Mouse (Mus musculus): Measurements from ENCODE around the gene Tas1r2. TPM values are rescaled to one million over a fixed set of nuclear protein-coding genes. Genes with fewer than 3 reads are reported as not detected.

The Tas1r2 gene
- polyA plus RNA-seq, 1 experiment from 2014 or later: not detected

GRCm38 (mm10) chr4:139646916-139647315, 6.4 kb upstream of the Tas1r2 start:
- Histone ChIP-seq H3K36me3 (ENCODE audit: insufficient read depth) (peaks cover 18% of the 10 kb centered on the region; the same call in 1 of the 2 replicates), H3K27me3 (ENCODE audit: insufficient read depth, low read length) (0 out of 2 replicates have a peak, but pooled peaks cover 4% of the 10 kb centered on the region), H3K9me3 (ENCODE audit: low read depth, low read length) (no peaks in the 10 kb centered on the region), H3K27ac (ENCODE audit: low read depth) (no peak overlapping the region), H3K9ac (no peak overlapping the region), H3K4me2 (no peak overlapping the region), H3K4me3 (ENCODE audit: low read depth, low read length) (no peak overlapping the region), H3K4me1 (ENCODE audit: insufficient read depth) (no peaks in the 10 kb centered on the region)
- 82% methylated on average over 7 of the region's 7 CpGs for WGBS
- peak; percentile 50 for TF ChIP-seq CTCF (IDR thresholded peaks at IDR 0.05; ENCODE audit: low read depth)
- DNase-seq (peak; percentile 47), ATAC-seq (ENCODE audit: insufficient read depth) (no peak)

DNA sequence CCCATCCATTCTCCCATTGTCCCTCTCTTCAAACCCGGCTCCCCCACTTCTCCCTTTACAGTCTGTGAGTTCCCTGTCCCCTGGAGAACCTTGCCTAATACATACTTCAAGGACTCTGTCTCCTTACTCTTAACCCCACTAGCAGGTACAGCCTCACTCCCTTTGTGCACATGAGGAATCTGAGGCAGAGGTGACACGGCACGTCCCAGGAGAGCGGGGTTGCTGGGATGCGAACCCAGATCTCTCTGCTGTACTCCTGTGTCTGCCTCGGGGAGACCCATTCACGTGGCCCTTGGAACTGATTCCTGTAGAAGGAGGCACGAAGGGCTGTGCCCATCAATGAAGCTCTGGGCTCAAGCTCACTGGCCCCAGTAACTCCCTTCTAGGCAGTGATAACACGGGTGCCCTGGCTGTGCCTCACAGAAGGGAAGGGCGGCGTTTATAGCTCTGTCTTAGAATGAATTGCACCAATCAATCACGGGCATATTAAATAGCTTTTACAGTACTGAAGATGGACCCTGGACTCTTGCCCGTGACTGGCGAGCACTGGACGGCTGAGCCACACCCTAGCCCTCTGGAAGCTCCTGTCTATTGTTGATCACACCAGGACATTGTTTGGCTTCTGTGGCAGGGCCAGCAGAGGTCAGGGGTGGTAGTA, 3.1 kb upstream of the Tas1r2 start:
- Histone ChIP-seq H3K9ac (no peak overlapping the region), H3K27me3 (ENCODE audit: insufficient read depth, low read length) (no peaks in the 10 kb centered on the region), H3K4me3 (ENCODE audit: low read depth, low read length) (no peak overlapping the region), H3K9me3 (ENCODE audit: low read depth, low read length) (no peaks in the 10 kb centered on the region), H3K27ac (ENCODE audit: low read depth) (no peak overlapping the region), H3K4me1 (ENCODE audit: insufficient read depth) (no peaks in the 10 kb centered on the region), H3K36me3 (ENCODE audit: insufficient read depth) (0 out of 2 replicates have a peak, but pooled peaks cover 7% of the 10 kb centered on the region), H3K4me2 (no peak overlapping the region)
- DNase-seq: no peak
- ATAC-seq (ENCODE audit: insufficient read depth): no peak
- WGBS: 76% methylated on average over 15 of the region's 15 CpGs
- no peak for TF ChIP-seq CTCF (IDR thresholded peaks at IDR 0.05; ENCODE audit: low read depth)

DNA sequence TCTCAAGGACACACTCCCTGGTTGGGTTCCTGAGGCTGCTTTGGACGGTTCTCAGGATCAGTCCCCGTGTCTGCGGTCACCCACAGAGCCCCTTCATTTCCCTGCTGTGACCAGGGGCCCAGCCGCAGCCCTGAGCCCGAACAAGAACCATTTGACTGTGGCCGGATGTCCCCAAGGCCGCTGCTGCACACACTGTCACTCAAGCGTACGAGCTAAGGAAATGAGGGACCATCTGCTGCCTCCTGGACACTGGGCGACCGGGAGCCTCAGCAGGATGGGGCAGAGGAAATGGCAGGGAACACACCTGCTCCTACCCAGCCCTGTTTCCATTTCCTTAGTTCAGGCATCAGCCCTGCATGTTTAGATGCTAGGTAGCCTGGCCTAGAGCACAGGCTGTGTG, 2.4 kb upstream of the Tas1r2 start:
- Histone ChIP-seq H3K9ac (no peak overlapping the region), H3K27ac (ENCODE audit: low read depth) (no peak overlapping the region), H3K27me3 (ENCODE audit: insufficient read depth, low read length) (no peaks in the 10 kb centered on the region), H3K4me1 (ENCODE audit: insufficient read depth) (no peaks in the 10 kb centered on the region), H3K4me2 (no peak overlapping the region), H3K36me3 (ENCODE audit: insufficient read depth) (0 out of 2 replicates have a peak, but pooled peaks cover 6% of the 10 kb centered on the region), H3K9me3 (ENCODE audit: low read depth, low read length) (no peaks in the 10 kb centered on the region), H3K4me3 (ENCODE audit: low read depth, low read length) (no peak overlapping the region)
- no peak for TF ChIP-seq CTCF (IDR thresholded peaks at IDR 0.05; ENCODE audit: low read depth)
- DNase-seq (peak; percentile 32), ATAC-seq (ENCODE audit: insufficient read depth) (no peak)
- 69% methylated on average over 11 of the region's 11 CpGs for WGBS

DNA sequence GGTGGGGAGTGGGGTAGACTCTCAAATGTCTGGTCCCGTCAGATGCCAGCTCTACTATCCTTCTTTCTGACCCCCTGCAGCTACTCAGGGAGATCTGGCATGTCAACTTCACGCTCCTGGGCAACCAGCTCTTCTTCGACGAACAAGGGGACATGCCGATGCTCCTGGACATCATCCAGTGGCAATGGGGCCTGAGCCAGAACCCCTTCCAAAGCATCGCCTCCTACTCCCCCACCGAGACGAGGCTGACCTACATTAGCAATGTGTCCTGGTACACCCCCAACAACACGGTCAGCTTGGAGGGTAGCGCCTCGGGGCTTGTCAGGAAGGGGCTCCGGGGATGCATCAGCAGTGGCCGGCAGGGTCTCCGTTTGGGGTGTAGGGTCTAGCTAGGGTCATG, 8.6 kb downstream of the Tas1r2 start:
- no peak overlapping the region for H3K9ac ChIP-seq
- no peak overlapping the region for H3K4me2 ChIP-seq
- 76% methylated on average over 14 of the region's 14 CpGs for WGBS
- H3K9me3 ChIP-seq (ENCODE audit: low read depth, low read length): no peaks in the 10 kb centered on the region
- ATAC-seq (ENCODE audit: insufficient read depth): no peak
- no peaks in the 10 kb centered on the region for H3K27me3 ChIP-seq (ENCODE audit: insufficient read depth, low read length)
- DNase-seq: no peak
- H3K4me1 ChIP-seq (ENCODE audit: insufficient read depth): no peaks in the 10 kb centered on the region
- TF ChIP-seq CTCF (IDR thresholded peaks at IDR 0.05; ENCODE audit: low read depth): no peak
- H3K27ac ChIP-seq (ENCODE audit: low read depth): no peak overlapping the region
- no peaks in the 10 kb centered on the region for H3K36me3 ChIP-seq (ENCODE audit: insufficient read depth)
- no peak overlapping the region for H3K4me3 ChIP-seq (ENCODE audit: low read depth, low read length)

DNA sequence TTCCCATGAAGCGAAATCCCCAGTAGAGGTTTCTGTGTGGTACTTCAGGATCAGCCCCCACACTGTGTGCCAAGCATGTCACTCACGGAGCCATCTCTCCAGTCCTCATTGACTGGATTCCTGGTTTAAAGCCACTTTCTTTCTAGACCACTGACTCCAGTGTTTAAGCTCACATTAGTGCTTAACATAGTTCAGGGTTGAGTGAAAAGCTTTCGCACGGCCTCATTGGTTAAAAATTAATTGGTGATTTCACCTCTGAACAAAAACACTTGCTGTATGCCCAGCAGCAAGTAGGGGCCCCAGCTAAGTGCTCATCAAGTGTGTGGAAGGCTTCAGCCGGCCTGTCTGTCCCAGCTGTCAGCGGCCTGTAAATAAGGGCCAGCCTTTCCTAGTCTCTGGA, 14.3 kb downstream of the Tas1r2 start:
- DNase-seq (peak; percentile 46), ATAC-seq (ENCODE audit: insufficient read depth) (peak; percentile 41; the same call in 1 of the 2 replicates)
- WGBS: 62% methylated on average over 6 of the region's 6 CpGs
- TF ChIP-seq CTCF (IDR thresholded peaks at IDR 0.05; ENCODE audit: low read depth): no peak
- H3K4me1 ChIP-seq (ENCODE audit: insufficient read depth): no peaks in the 10 kb centered on the region
- H3K9ac ChIP-seq: no peak overlapping the region
- H3K27ac ChIP-seq (ENCODE audit: low read depth): peak overlapping the region; percentile 58; the same call in 1 of the 2 replicates
- no peaks in the 10 kb centered on the region for H3K27me3 ChIP-seq (ENCODE audit: insufficient read depth, low read length)
- H3K36me3 ChIP-seq (ENCODE audit: insufficient read depth): no peaks in the 10 kb centered on the region
- H3K9me3 ChIP-seq (ENCODE audit: low read depth, low read length): no peaks in the 10 kb centered on the region
- H3K4me3 ChIP-seq (ENCODE audit: low read depth, low read length): no peak overlapping the region
- H3K4me2 ChIP-seq: no peak overlapping the region

DNA sequence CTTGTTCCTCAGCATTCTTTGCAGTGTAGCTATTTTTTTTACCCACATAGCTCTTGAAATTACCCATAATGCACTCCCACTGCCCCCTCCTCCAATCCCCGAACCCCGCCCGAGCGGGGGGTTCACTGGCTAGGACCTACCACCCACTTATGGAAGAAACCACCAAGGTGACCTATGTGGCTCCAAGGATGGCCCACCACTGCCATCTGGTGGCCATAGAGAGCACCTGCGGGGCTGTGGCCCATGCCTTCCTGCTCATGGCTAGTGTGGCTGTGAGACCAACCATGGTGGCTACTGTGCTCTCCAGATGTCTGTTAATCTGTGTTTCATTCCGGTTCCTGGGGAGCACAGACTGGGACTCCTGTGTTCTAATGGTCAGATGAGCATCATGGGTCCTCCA, 16.5 kb downstream of the Tas1r2 start:
- TF ChIP-seq CTCF (IDR thresholded peaks at IDR 0.05; ENCODE audit: low read depth): peak; percentile 97
- H3K4me1 ChIP-seq (ENCODE audit: insufficient read depth): no peaks in the 10 kb centered on the region
- H3K27ac ChIP-seq (ENCODE audit: low read depth): no peak overlapping the region
- no peaks in the 10 kb centered on the region for H3K36me3 ChIP-seq (ENCODE audit: insufficient read depth)
- H3K9ac ChIP-seq: no peak overlapping the region
- no peak overlapping the region for H3K4me2 ChIP-seq
- 14% methylated on average over 6 of the region's 6 CpGs for WGBS
- H3K9me3 ChIP-seq (ENCODE audit: low read depth, low read length): no peaks in the 10 kb centered on the region
- ATAC-seq (ENCODE audit: insufficient read depth) (peak; percentile 56; the same call in 1 of the 2 replicates), DNase-seq (peak; percentile 85)
- H3K4me3 ChIP-seq (ENCODE audit: low read depth, low read length): no peak overlapping the region
- H3K27me3 ChIP-seq (ENCODE audit: insufficient read depth, low read length): no peaks in the 10 kb centered on the region

DNA sequence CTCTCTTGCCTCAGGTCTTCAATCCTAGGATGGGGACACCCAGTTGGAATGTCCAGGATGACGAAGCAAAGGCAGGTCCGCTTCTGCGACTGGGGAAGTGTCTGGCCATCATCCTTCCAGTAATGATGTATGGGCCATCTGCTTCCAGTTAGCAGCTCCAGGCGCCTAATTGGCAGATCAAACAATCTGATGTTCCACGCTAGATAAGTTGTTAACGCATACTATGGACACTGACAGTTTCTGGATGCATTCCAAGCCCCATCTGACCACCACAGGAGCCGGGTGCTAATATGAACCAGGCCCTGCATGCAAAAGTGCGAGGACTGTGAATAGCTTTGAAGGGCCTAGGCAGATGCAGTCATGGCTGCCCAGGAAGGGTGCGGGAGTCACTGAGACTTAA, 22.4 kb downstream of the Tas1r2 start:
- Histone ChIP-seq H3K27ac (ENCODE audit: low read depth) (no peak overlapping the region), H3K36me3 (ENCODE audit: insufficient read depth) (no peaks in the 10 kb centered on the region), H3K4me3 (ENCODE audit: low read depth, low read length) (no peak overlapping the region), H3K4me1 (ENCODE audit: insufficient read depth) (no peaks in the 10 kb centered on the region), H3K27me3 (ENCODE audit: insufficient read depth, low read length) (no peaks in the 10 kb centered on the region), H3K9ac (no peak overlapping the region), H3K4me2 (no peak overlapping the region), H3K9me3 (ENCODE audit: low read depth, low read length) (peaks cover 7% of the 10 kb centered on the region; the same call in 1 of the 2 replicates)
- no peak for TF ChIP-seq CTCF (IDR thresholded peaks at IDR 0.05; ENCODE audit: low read depth)
- WGBS: 33% methylated on average over 9 of the region's 9 CpGs
- ATAC-seq (ENCODE audit: insufficient read depth) (no peak), DNase-seq (no peak)
